Mouse (Mus musculus) limb, embryonic 12.5 days (tissue): Measurements from ENCODE around the gene Cyp4b1. TPM values are rescaled to one million over a fixed set of nuclear protein-coding genes. Genes with fewer than 3 reads are reported as not detected.
"Not testable (repeated sequence)": the region's sequence is repeated elsewhere in the genome, so short reads cannot be mapped to it uniquely, and the experiment has no call there.

Source experiments
- ATAC-seq: fragments of 200-750 bp; cut with Nextera tagmentation; 2 replicates; pipeline ENCODE4 v1.8.0; 2017; ENCODE audit warnings: low read depth, moderate TSS enrichment; ENCODE audit not compliant: insufficient number of reproducible peaks, insufficient read depth, low FRiP score, low TSS enrichment
- H3K27ac ChIP-seq: fragments of 300-500 bp; sonication (generic); 2 replicates; pipeline ENCODE4 v1.5.1; 2016; ENCODE audit warnings: mild to moderate bottlenecking, moderate library complexity
- H3K27me3 ChIP-seq: fragments of 300-500 bp; sonication (generic); 2 replicates; pipeline ENCODE4 v1.6.1; 2016; ENCODE audit warnings: mild to moderate bottlenecking, moderate library complexity
- H3K36me3 ChIP-seq: fragments of 300-500 bp; sonication (generic); 2 replicates; pipeline ENCODE4 v1.6.1; 2016; ENCODE audit warnings: mild to moderate bottlenecking, moderate library complexity
- H3K4me1 ChIP-seq: fragments of 300-500 bp; sonication (generic); replicated peaks from 2 replicates; pipeline ENCODE4 v1.6.1; 2016
- H3K4me2 ChIP-seq: fragments of 300-500 bp; sonication (generic); 2 replicates; pipeline ENCODE4 v1.6.1; 2016; ENCODE audit warnings: mild to moderate bottlenecking, moderate library complexity
- H3K4me3 ChIP-seq: fragments of 300-500 bp; sonication (generic); replicated peaks from 2 replicates; pipeline ENCODE4 v1.5.1; 2016; ENCODE audit warnings: mild to moderate bottlenecking
- H3K9ac ChIP-seq: fragments of 300-500 bp; sonication (generic); replicated peaks from 2 replicates; pipeline ENCODE4 v1.6.1; 2016; ENCODE audit warnings: mild to moderate bottlenecking, moderate library complexity
- H3K9me3 ChIP-seq: fragments of 300-500 bp; sonication (generic); 2 replicates; pipeline ENCODE4 v1.6.1; 2016; ENCODE audit warnings: mild to moderate bottlenecking, moderate library complexity
- WGBS: fragments of 180-500 bp; shearing (Covaris S2); methylation state at CpG from one replicate; pipeline ENCODE4 v1.1.7; 2016; 5-methylcytosine and 5-hydroxymethylcytosine counted together
- polyA plus RNA-seq: library from polyadenylated mRNA; unstranded; fragments of >200 nt; fragmentation: Nextera tagmentation; extraction: Ambion mirVana; gene quantifications from 2 replicates; pipeline ENCODE4 v1.2.1, GENCODE M21; 2016

Gene Cyp4b1
- polyA plus RNA-seq: not detected in 2 replicates

DNA sequence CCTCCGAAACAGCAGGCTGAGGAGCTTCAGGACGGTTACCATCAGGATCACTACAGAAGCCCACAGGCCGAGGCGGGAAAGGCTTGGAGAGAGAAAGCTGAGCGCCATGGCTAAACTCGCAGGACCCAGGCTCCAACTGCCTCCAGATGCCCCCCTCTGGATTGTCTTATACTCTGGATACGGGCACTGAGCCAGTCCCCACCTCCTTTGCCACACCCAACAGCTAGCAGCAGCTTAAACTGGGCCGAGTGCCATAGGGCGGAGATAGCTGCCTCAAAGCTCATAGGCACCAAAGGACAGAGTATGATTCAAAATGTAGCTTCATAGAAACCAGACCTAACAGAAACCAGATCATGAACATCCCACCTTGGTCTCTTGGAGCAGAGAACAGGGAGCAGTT is at the start of gene Cyp4b1:
Cyp4b1 (minus strand) TSS at position 144 of the 400 bp plus-strand sequence.
- 83% methylated on average over 9 of the region's 9 CpGs for WGBS
- no peaks in the 10 kb centered on the region for H3K9me3 ChIP-seq
- H3K4me1 ChIP-seq: no peaks in the 10 kb centered on the region
- no peak within 1 kb of the TSS for H3K9ac ChIP-seq
- no peak within 1 kb of the TSS for H3K27ac ChIP-seq
- H3K4me3 ChIP-seq: no peak within 1 kb of the TSS
- no peak within 1 kb of the TSS for H3K4me2 ChIP-seq
- no peaks in the 10 kb centered on the region for H3K36me3 ChIP-seq
- H3K27me3 ChIP-seq: no peaks in the 10 kb centered on the region
- no peak for ATAC-seq

DNA sequence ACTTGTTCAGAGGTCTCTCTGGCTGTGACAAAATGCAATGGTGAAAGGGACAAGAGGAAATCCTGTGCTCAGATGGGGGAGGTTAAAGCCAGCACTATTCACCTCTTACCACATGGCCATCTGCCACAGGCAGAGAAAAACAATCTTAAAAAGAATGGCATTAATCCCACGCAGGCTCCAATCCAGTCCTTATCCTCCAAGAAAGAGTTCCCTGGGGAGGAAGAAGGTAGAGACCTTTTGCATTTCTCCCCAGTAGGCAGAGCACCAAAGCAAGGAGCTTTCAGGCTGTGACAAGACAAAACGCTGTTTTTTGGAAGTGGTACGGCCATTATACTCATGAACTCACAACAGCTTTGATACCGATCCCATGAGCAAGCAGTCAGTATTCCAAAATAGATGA is 38.8 kb upstream of the Cyp4b1 start:
- Histone ChIP-seq H3K36me3 (no peaks in the 10 kb centered on the region), H3K27me3 (no peaks in the 10 kb centered on the region), H3K4me1 (no peaks in the 10 kb centered on the region), H3K4me2 (no peak overlapping the region), H3K9me3 (no peaks in the 10 kb centered on the region), H3K27ac (no peak overlapping the region), H3K4me3 (no peak overlapping the region), H3K9ac (no peak overlapping the region)
- no peak for ATAC-seq
- WGBS: 63% methylated on average over 4 of the region's 4 CpGs

DNA sequence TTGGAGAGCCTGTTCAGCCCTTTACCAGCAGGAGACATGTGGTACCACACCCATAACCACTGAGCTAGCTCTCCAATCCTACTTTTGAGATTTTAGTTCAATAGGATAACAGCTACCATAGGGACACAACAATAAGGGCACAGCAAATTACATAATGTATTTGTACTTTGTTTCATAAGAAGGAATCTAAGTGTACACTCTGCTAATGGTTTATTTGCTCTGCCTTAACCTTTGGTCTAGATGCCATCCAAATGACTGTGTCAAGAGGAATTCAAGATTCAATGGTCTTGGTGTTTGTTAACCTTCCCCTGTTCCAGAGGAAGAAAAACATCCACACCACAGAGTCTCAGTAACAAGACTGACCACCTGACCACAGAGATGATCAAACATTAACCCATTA is 11.7 kb upstream of the Cyp4b1 start:
- no peak overlapping the region for H3K4me2 ChIP-seq
- no peaks in the 10 kb centered on the region for H3K36me3 ChIP-seq
- H3K27me3 ChIP-seq: peaks cover 9% of the 10 kb centered on the region
- H3K27ac ChIP-seq: no peak overlapping the region
- H3K9ac ChIP-seq: no peak overlapping the region
- ATAC-seq: no peak
- H3K9me3 ChIP-seq: no peaks in the 10 kb centered on the region
- no peaks in the 10 kb centered on the region; the same call in 1 of the 2 replicates for H3K4me1 ChIP-seq
- no peak overlapping the region for H3K4me3 ChIP-seq

DNA sequence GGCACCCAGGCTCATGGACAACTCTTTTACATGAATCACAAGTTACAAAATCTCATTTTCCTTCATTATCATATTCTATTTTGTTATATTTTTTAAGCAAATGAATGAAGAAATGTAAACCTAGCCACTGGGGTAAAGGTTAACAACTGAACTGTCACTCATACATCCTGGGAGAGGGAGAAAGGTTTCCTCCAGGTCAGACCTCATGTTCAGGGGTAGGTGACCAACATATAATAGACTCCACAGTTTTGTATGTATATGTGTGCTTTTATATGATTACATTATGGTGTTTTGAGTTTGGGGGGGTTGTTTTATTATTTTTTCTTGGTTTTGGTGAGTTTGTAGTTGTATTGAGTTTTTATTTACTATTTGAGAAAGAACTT is 10.3 kb upstream of the Cyp4b1 start:
- ATAC-seq: no peak
- H3K9me3 ChIP-seq: no peaks in the 10 kb centered on the region
- H3K4me3 ChIP-seq: no peak overlapping the region
- H3K4me2 ChIP-seq: peak overlapping the region; percentile 85
- peaks cover 9% of the 10 kb centered on the region for H3K27me3 ChIP-seq
- no peaks in the 10 kb centered on the region for H3K36me3 ChIP-seq
- no peaks in the 10 kb centered on the region; the same call in 1 of the 2 replicates for H3K4me1 ChIP-seq
- no peak overlapping the region for H3K9ac ChIP-seq
- H3K27ac ChIP-seq: no peak overlapping the region

DNA sequence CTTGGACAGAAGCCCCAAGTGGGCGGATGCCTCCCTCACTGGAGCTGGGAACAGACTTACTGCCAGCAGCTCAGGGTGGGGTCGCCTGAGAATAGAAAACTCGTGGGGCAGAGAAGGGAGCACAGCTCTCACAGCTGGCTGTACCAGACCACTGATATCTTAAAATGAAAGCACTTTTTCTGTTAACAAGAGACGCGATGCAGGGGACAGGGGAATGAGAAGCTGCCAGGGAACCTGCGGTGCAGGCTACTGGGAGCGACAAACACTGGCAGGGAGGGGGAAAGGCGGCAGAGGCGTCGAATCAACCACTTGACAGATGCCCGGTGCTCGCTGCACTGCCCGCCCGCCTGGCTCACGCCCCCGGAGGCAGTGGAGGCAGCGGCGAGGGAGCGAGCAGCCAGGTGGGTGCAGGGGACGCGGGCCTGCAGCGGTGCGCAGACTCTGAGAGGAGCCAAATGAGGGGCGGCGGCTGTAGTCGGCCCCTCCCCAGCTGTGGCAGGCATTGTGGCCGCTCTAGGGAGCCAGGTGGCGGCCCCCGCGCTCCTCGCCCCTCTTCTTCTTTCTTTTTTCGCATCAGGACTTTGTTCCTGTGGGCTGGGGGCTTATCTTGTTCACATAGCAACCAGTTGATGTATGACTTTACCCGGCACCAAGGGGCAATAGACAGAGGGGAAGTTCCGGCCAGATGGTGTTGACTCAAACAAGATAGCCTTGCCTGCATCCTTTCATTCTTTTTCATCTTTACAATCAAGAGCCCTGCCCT is 9.8 kb upstream of the Cyp4b1 start:
- Histone ChIP-seq H3K36me3 (no peaks in the 10 kb centered on the region), H3K9ac (peak overlapping the region; percentile 51), H3K27ac (no peak overlapping the region), H3K4me2 (peak overlapping the region; percentile 85), H3K4me3 (peak overlapping the region; percentile 46), H3K27me3 (peaks cover 9% of the 10 kb centered on the region), H3K4me1 (no peaks in the 10 kb centered on the region; the same call in 1 of the 2 replicates), H3K9me3 (no peaks in the 10 kb centered on the region)
- 2% methylated on average over 34 of the region's 34 CpGs for WGBS
- peak; percentile 59; the same call in 1 of the 2 replicates for ATAC-seq

DNA sequence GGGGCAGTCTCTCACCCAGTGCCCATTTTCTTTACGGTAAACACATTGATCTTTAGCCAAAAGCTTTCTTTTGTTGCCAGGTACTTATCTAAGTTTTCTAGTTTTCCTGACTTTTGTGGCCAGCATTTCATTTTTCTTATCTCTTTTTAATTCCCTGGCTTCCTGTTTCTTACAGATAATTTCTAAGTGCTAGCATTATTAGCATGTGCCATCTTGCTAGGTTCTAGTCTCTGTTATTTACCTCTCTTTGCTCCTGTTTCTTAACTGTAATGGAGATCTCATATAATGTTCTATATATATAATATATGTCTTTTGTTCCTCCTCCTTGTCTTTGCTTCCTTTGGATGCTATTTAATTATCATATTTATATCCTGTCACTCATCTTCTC is 9.0 kb upstream of the Cyp4b1 start:
- not testable (repeated sequence) for H3K4me3 ChIP-seq, H3K36me3 ChIP-seq, H3K4me1 ChIP-seq, ATAC-seq, H3K4me2 ChIP-seq, H3K27ac ChIP-seq, H3K27me3 ChIP-seq, H3K9me3 ChIP-seq, H3K9ac ChIP-seq
- WGBS: 96% methylated on average over 1 of the region's 1 CpGs

DNA sequence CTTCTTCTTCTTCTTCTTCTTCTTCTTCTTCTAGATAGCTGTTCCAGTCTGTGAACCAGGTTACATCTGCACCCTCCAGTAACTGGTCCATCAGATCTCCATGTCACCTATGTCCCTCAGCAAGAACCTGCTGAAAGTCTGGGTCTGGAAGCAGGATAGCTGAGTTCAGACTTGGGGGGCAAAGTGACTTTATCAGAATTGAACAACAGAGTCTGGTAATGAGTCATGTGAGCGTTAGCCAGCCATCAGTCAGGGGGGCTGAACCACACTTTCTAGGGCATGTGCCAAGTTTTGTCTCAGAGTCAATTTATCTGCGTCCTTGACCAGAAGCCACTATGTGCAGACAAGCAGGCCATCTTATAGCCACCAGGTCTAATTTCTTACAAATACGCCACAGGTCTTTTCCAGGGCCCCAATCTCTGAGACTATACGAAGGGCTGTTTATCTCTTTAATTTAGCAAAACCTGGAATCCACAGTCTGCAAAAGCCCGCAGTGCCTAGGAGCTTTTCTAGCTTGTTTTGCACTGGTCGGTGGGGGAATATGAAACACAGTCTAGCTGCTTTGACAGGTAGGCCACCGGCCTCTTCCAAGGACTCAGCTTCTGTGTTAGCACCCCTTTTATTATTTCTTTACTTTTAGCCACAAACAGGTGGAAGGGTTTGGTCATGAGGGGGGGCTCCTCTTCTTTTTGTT is 8.5 kb upstream of the Cyp4b1 start:
- H3K9me3 ChIP-seq, H3K27ac ChIP-seq, H3K27me3 ChIP-seq, ATAC-seq, H3K36me3 ChIP-seq, H3K4me1 ChIP-seq, H3K4me2 ChIP-seq, H3K9ac ChIP-seq, H3K4me3 ChIP-seq: not testable (repeated sequence)
- 93% methylated on average over 7 of the region's 7 CpGs for WGBS

DNA sequence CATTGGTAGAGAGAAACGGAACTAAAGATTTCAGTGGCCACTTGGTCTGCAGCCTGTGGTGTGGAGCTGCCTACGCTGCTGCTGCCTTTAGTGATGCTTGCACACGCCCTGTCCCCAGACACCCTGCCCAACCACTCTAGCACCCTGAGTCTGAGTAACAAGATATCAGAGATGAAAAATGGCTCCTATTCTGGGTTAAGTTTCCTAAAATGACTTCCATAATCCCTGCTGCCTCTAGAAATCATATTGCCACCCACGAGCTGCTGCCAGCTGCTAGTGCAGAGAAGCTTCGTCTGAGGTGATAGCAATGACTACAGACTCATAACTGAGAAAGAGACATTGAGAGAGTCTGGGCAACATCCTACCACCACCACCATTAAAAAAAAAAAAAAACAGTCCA is 3.3 kb upstream of the Cyp4b1 start:
- ATAC-seq: no peak
- Histone ChIP-seq H3K4me1 (no peaks in the 10 kb centered on the region), H3K27ac (no peak overlapping the region), H3K27me3 (no peaks in the 10 kb centered on the region), H3K9ac (no peak overlapping the region), H3K4me3 (no peak overlapping the region), H3K4me2 (no peak overlapping the region), H3K36me3 (no peaks in the 10 kb centered on the region), H3K9me3 (no peaks in the 10 kb centered on the region)
- WGBS: 83% methylated on average over 5 of the region's 5 CpGs

DNA sequence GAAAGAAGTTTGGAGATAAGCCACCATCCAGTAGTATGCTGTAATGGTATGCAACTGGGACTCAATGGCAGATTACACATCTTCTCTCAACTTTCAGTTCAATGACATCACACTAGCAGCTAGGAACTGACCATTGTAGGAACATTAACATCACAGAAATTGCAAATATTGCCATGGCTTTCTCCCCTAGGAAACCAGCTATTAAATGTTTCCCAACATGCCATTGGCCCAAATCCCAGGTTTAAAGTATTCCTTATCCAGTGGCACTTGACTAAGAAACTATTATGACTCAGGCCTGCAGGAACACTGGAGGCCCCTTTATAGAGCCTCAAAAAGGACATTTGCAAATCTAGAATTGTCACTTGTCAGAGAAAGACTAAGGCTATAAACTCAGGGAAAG is 1.8 kb upstream of the Cyp4b1 start:
- H3K36me3 ChIP-seq: no peaks in the 10 kb centered on the region
- H3K4me1 ChIP-seq: no peaks in the 10 kb centered on the region
- H3K27me3 ChIP-seq: no peaks in the 10 kb centered on the region
- no peak overlapping the region for H3K27ac ChIP-seq
- no peak for ATAC-seq
- H3K9ac ChIP-seq: no peak overlapping the region
- H3K9me3 ChIP-seq: no peaks in the 10 kb centered on the region
- H3K4me2 ChIP-seq: no peak overlapping the region
- H3K4me3 ChIP-seq: no peak overlapping the region

DNA sequence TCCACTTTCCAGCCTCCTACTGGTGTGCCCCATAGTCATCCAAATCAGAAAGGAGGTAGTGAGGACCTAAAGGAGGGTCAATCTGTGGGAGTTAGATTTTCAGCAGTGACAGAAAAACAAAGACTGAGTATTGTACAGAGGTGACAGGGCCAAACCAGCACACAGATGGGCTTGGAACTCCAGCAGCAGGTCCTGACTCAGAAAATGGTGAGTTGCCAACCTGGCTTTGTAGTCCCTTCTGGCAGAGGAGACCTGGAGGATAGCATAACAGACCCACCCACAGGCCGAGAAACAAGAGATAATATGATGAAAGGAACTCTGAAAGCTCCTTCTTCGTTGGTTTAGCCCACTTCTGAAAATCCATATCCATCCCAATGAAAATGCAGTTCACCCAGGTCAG is 1.2 kb upstream of the Cyp4b1 start:
- Histone ChIP-seq H3K27me3 (no peaks in the 10 kb centered on the region), H3K36me3 (no peaks in the 10 kb centered on the region), H3K4me3 (no peak overlapping the region), H3K4me2 (no peak overlapping the region), H3K27ac (no peak overlapping the region), H3K9ac (no peak overlapping the region), H3K4me1 (no peaks in the 10 kb centered on the region), H3K9me3 (no peaks in the 10 kb centered on the region)
- no peak for ATAC-seq
- 74% methylated on average over 2 of the region's 2 CpGs for WGBS

DNA sequence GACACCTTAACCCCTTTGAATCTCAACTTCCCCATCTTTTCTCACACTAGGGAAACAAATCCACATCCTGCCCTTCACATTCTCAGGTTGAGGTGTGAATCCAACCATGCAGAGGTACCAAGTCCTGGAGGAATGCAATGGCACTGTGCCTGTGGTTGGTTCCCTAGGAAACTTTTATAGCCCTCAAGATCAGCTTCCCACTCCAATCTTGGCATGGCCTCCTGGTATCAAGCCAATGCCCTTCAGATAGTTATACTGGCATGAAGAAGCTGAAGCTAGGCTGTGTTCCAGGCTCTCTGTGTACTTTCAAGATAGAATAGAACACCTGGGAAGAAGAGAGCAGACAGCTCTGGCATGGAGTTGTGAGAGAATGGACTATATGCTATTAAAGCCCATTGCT is 2.2 kb downstream of the Cyp4b1 start:
- no peak overlapping the region for H3K9ac ChIP-seq
- no peaks in the 10 kb centered on the region for H3K9me3 ChIP-seq
- no peaks in the 10 kb centered on the region for H3K36me3 ChIP-seq
- H3K27ac ChIP-seq: no peak overlapping the region
- no peak overlapping the region for H3K4me3 ChIP-seq
- H3K4me1 ChIP-seq: no peaks in the 10 kb centered on the region
- no peak overlapping the region for H3K4me2 ChIP-seq
- no peaks in the 10 kb centered on the region for H3K27me3 ChIP-seq
- ATAC-seq: no peak
